Mouse (Mus musculus) erythroblast, embryonic 14.5 days (primary cell): ENCODE results near the gene Sat1.

ENCODE experiments used
- GATA1 ChIP-seq: IDR thresholded peaks from 2 replicates; pipeline ENCODE4 v1.6.1; 2012; ENCODE audit warnings: low read length, inconsistent platforms, mixed read lengths
- TAL1 ChIP-seq: IDR thresholded peaks from 3 replicates; pipeline ENCODE4 v1.6.1; 2012; ENCODE audit warnings: low read length, inconsistent platforms, mixed read lengths

GRCm38 (mm10) chrX:155175568-155175967, 40.7 kb downstream of the Sat1 start:
- no peak for TF ChIP-seq TAL1
- no peak for TF ChIP-seq GATA1
